Mouse (Mus musculus): Measurements from ENCODE around the gene Irf2bp1.

DNA sequence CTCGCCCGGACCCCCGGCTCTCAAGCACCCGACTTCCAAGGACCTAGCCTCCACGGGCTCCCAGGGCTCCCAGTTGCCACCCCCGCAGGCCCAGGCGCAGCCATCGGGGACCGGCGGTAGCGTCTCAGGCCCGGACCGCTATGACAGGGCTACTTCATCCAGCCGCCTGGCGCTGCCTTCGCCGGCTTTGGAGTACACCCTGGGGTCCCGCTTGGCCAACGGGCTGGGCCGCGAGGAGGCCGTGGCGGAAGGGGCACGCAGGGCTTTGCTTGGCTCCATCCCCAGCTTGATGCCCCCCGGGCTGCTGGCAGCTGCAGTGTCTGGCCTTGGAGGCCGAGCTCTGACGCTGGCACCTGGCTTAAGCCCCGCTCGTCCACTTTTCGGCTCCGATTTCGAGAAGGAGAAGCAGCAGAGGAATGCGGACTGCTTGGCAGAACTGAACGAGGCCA, 811 bp downstream of the Irf2bp1 start:
- TF ChIP-seq CTCF (conservative IDR thresholded peaks at IDR 0.05; ENCODE audit: low read length), result no peak
- no peak for TF ChIP-seq NANOG (IDR thresholded peaks at IDR 0.05; ENCODE audit: borderline replicate concordance, low read length)

Measured in E14TG2a.4 (cell line).